8 mouse cellular contexts compared by ENCODE assay signal in genomic region chr10:43577997-43578331, GRCm38 (mm10). TPM values are rescaled to one million over a fixed set of nuclear protein-coding genes. Genes with fewer than 3 reads are reported as not detected.
DNase-seq lines count a peak whose midpoint lies in the region; ATAC-seq lines count a peak whose summit lies in the region.

Gene Cd24a (plus strand): TSS chr10:43578284.

- H3K36me3 ChIP-seq in forebrain, embryonic 13.5 days (ENCODE audit: poor library complexity, severe bottlenecking): peaks cover 13% of the 10 kb centered on the region
- 0 out of 2 replicates have a peak, but pooled peaks cover 1% of the 10 kb centered on the region for H3K36me3 ChIP-seq in intestine, embryonic 16.5 days (ENCODE audit: control insufficient read depth, insufficient read depth, low read length)

- ATAC-seq in forebrain, embryonic 13.5 days: no peak
- ATAC-seq in intestine, embryonic 16.5 days: no peak
- no peak for ATAC-seq in monocyte, adult 5-6 weeks (replicated peaks; ENCODE audit: insufficient number of reproducible peaks, low FRiP score, low TSS enrichment, poor library complexity, severe bottlenecking)

- no peak for DNase-seq in layer of hippocampus, adult 8-10 months (ENCODE audit: low spot score in 2 of 2)
- no peak for DNase-seq in layer of hippocampus, adult 11-12 months (ENCODE audit: low spot score)
- no peak for DNase-seq in adrenal gland, adult 8-10 months
- no peak for DNase-seq in frontal cortex, postnatal 25 days (ENCODE audit: low spot score in 2 of 2)
- no peak for DNase-seq in testis, postnatal 14 days (ENCODE audit: low spot score)

- H3K27me3 ChIP-seq in forebrain, embryonic 13.5 days: peaks cover 6% of the 10 kb centered on the region
- no peaks in the 10 kb centered on the region for H3K27me3 ChIP-seq in intestine, embryonic 16.5 days (replicated peaks; ENCODE audit: control insufficient read depth, insufficient read depth, low read length)

- peaks cover 22% of the 10 kb centered on the region for H3K4me1 ChIP-seq in forebrain, embryonic 13.5 days
- peaks cover 8% of the 10 kb centered on the region; the same call in 1 of the 2 replicates for H3K4me1 ChIP-seq in intestine, embryonic 16.5 days (ENCODE audit: control insufficient read depth, insufficient read depth, low read length)

- H3K9ac ChIP-seq in forebrain, embryonic 13.5 days: peak within 1 kb of the TSS; percentile 95
- peak within 1 kb of the TSS; percentile 86 for H3K9ac ChIP-seq in intestine, embryonic 16.5 days (ENCODE audit: low read depth, low read length)

- under 1% methylated on average over 6 of the region's 6 CpGs for WGBS in forebrain, embryonic 13.5 days
- WGBS in intestine, embryonic 16.5 days: 2% methylated on average over 6 of the region's 6 CpGs

- peak within 1 kb of the TSS; percentile 86 for H3K4me3 ChIP-seq in forebrain, embryonic 13.5 days
- H3K4me3 ChIP-seq in intestine, embryonic 16.5 days (ENCODE audit: low read length): peak within 1 kb of the TSS; percentile 72

- peak within 1 kb of the TSS; percentile 80 for H3K4me2 ChIP-seq in forebrain, embryonic 13.5 days
- peak within 1 kb of the TSS; percentile 93 for H3K4me2 ChIP-seq in intestine, embryonic 16.5 days (ENCODE audit: low read depth, low read length)

- H3K27ac ChIP-seq in forebrain, embryonic 13.5 days: peak within 1 kb of the TSS; percentile 97
- peak within 1 kb of the TSS; percentile 96 for H3K27ac ChIP-seq in intestine, embryonic 16.5 days (ENCODE audit: low read length)

- H3K9me3 ChIP-seq in forebrain, embryonic 13.5 days (replicated peaks): no peaks in the 10 kb centered on the region
- no peaks in the 10 kb centered on the region for H3K9me3 ChIP-seq in intestine, embryonic 16.5 days (ENCODE audit: control insufficient read depth, low read length)

RNA-seq across cellular contexts. Expression of gene Cd24a, which starts in this region (rescaled TPM):
- total RNA-seq in layer of hippocampus, adult 8-10 months (2022): 10 to 100 TPM in 3 of 4 experiments, 1 to 10 TPM in 1; 7.3 to 13.6 (median 12.1) TPM
- 10 to 100 TPM; 15.7 to 28.6 (median 22.9) TPM for total RNA-seq in adrenal gland, adult 8-10 months (2022)
- 700 and 710 TPM in 2 replicates for polyA plus RNA-seq in forebrain, embryonic 13.5 days (2015; fragmentation: Nextera tagmentation; extraction: Ambion mirVana)
- 138 and 165 TPM in 2 replicates for polyA plus RNA-seq in intestine, embryonic 16.5 days (2015; fragmentation: Nextera tagmentation; extraction: Ambion mirVana)
- total RNA-seq in monocyte, adult 5-6 weeks (2017): 46.3 to 319 TPM (median 299 TPM) in 3 replicates
